Mouse (Mus musculus) common myeloid progenitor, adult 5-6 weeks (primary cell): ENCODE measurements around the gene Crocc. TPM values are rescaled to one million over a fixed set of nuclear protein-coding genes. Genes with fewer than 3 reads are reported as not detected.

Experiments
- ATAC-seq: replicated peaks from 2 replicates; pipeline ENCODE4 v1.8.0; 2016; ENCODE audit warnings: low read depth, mild to moderate bottlenecking, moderate TSS enrichment, inconsistent platforms; ENCODE audit not compliant: poor library complexity, severe bottlenecking
- total RNA-seq: library from RNA; stranded (forward); fragments of 200-1000, 187-1606 nt; gene quantifications from 2 replicates; pipeline ENCODE4 v1.2.3, GENCODE M21; 2017

The Crocc gene
- total RNA-seq = 4.3 and 9.3 TPM in 2 replicates

- ATAC-seq = peak; percentile 87
Measured at GRCm38 (mm10) chr4:141060426-141061301, at the start of gene Crocc. TSS of gene Crocc (minus strand) at chr4:141060550.

GRCm38 (mm10) chr4:141108196-141108732 is 47.9 kb upstream of the Crocc start:
- no peak for ATAC-seq

GRCm38 (mm10) chr4:141106526-141107183 is 46.3 kb upstream of the Crocc start:
- ATAC-seq = no peak

- no peak for ATAC-seq
Measured at GRCm38 (mm10) chr4:141101855-141102254, 41.5 kb upstream of the Crocc start.

GRCm38 (mm10) chr4:141101291-141101690 is 40.9 kb upstream of the Crocc start:
- no peak for ATAC-seq

- no peak for ATAC-seq
Measured at GRCm38 (mm10) chr4:141099956-141100355, 39.6 kb upstream of the Crocc start.

GRCm38 (mm10) chr4:141098935-141099334 is 38.6 kb upstream of the Crocc start:
- ATAC-seq = peak; percentile 59

GRCm38 (mm10) chr4:141096710-141097109 is 36.4 kb upstream of the Crocc start:
- ATAC-seq = no peak

- ATAC-seq = no peak
Measured at GRCm38 (mm10) chr4:141095016-141095415, 34.7 kb upstream of the Crocc start.

GRCm38 (mm10) chr4:141088714-141089113 is 28.4 kb upstream of the Crocc start:
- ATAC-seq = no peak

GRCm38 (mm10) chr4:141088033-141088432 is 27.7 kb upstream of the Crocc start, which contains the start of gene Spata21:
TSS of gene Spata21 (plus strand) at chr4:141088333.
- ATAC-seq = no peak

- no peak for ATAC-seq
Measured at GRCm38 (mm10) chr4:141086862-141087261, 26.5 kb upstream of the Crocc start.

GRCm38 (mm10) chr4:141078510-141079137 is 18.3 kb upstream of the Crocc start:
- ATAC-seq = no peak

GRCm38 (mm10) chr4:141077681-141078509 is 17.5 kb upstream of the Crocc start, which contains the start of gene Necap2:
TSS of gene Necap2 (minus strand) at chr4:141078357.
- ATAC-seq = peak; percentile 84

- peak; percentile 56 for ATAC-seq
Measured at GRCm38 (mm10) chr4:141076761-141077506, 16.6 kb upstream of the Crocc start.

GRCm38 (mm10) chr4:141074109-141074508 is 13.8 kb upstream of the Crocc start:
- ATAC-seq = no peak

- no peak for ATAC-seq
Measured at GRCm38 (mm10) chr4:141073661-141074060, 13.3 kb upstream of the Crocc start.

GRCm38 (mm10) chr4:141072502-141072901 is 12.2 kb upstream of the Crocc start:
- no peak for ATAC-seq

GRCm38 (mm10) chr4:141069731-141070130 is 9.4 kb upstream of the Crocc start:
- no peak; the same call in 1 of the 2 replicates for ATAC-seq
